Mouse (Mus musculus) MEL (cell line): ENCODE measurements around the gene Trim63. TPM values are rescaled to one million over a fixed set of nuclear protein-coding genes. Genes with fewer than 3 reads are reported as not detected.

Experiments
- DNase-seq: peaks from one replicate; pipeline ENCODE4 v3.0.0; 2011; ENCODE audit warnings: low read depth, low spot score
- H3K27ac ChIP-seq: 2 replicates; pipeline ENCODE4 v1.5.1; 2012; ENCODE audit warnings: low read depth, mild to moderate bottlenecking, control low read depth, low read length, moderate library complexity; ENCODE audit not compliant: control insufficient read depth
- H3K27me3 ChIP-seq, 2 experiments: fragments of 150-350 bp in 1 of 2; sonication (generic) in 1 of 2; 2 replicates each; pipeline ENCODE4 v1.6.1; 2012; ENCODE audit warnings: low read length in 2 of 2, mild to moderate bottlenecking in 2 of 2, improper control_type of control experiment in 1 of 2, moderate library complexity in 1 of 2; ENCODE audit not compliant: insufficient read depth in 2 of 2, control insufficient read depth in 1 of 2
- H3K36me3 ChIP-seq, 2 experiments: 2 replicates each; pipeline ENCODE4 v1.6.1; 2012 to 2014; ENCODE audit warnings: low read length in 2 of 2, improper control_type of control experiment in 1 of 2, inconsistent platforms in 1 of 2, mild to moderate bottlenecking in 1 of 2; ENCODE audit not compliant: insufficient read depth in 2 of 2, control insufficient read depth in 1 of 2
- H3K4me1 ChIP-seq, 2 experiments: fragments of 150-350 bp in 1 of 2; sonication (generic) in 1 of 2; 2 replicates each; pipeline ENCODE4 v1.6.1; 2012; ENCODE audit warnings: low read length in 2 of 2, improper control_type of control experiment in 1 of 2, mild to moderate bottlenecking in 1 of 2; ENCODE audit not compliant: insufficient read depth in 2 of 2, control insufficient read depth in 1 of 2
- H3K4me3 ChIP-seq, 2 experiments: fragments of 150-350 bp in 1 of 2; sonication (generic) in 1 of 2; 2 replicates each; pipeline ENCODE4 v1.5.1; 2012; ENCODE audit warnings: low read depth in 2 of 2, low read length in 2 of 2, mild to moderate bottlenecking in 2 of 2, moderate library complexity in 2 of 2, control low read depth in 1 of 2, improper control_type of control experiment in 1 of 2; ENCODE audit not compliant: control insufficient read depth in 1 of 2, insufficient read depth in 1 of 2
- H3K79me2 ChIP-seq: 2 replicates; pipeline ENCODE4 v1.6.1; 2012; ENCODE audit warnings: mild to moderate bottlenecking, low read length, moderate library complexity; ENCODE audit not compliant: control insufficient read depth, poor library complexity, insufficient read depth
- H3K9ac ChIP-seq: 2 replicates; pipeline ENCODE4 v1.6.1; 2012; ENCODE audit warnings: low read depth, mild to moderate bottlenecking, control low read depth, low read length, moderate library complexity; ENCODE audit not compliant: control insufficient read depth, poor library complexity, severe bottlenecking
- H3K9me3 ChIP-seq: fragments of 150-350 bp; sonication (generic); replicated peaks from 2 replicates; pipeline ENCODE4 v1.6.1; 2012; ENCODE audit warnings: mild to moderate bottlenecking, low read length, improper control_type of control experiment, moderate library complexity; ENCODE audit not compliant: insufficient read depth
- BHLHE40 ChIP-seq: IDR thresholded peaks from 2 replicates; pipeline ENCODE4 v1.6.1; 2012; ENCODE audit warnings: low read depth, mild to moderate bottlenecking, inconsistent platforms, low read length, improper control_type of control experiment, borderline replicate concordance
- CHD1 ChIP-seq: IDR thresholded peaks from 2 replicates; pipeline ENCODE4 v1.6.1; 2012; ENCODE audit warnings: low read depth, mild to moderate bottlenecking, inconsistent platforms, low read length, improper control_type of control experiment
- CHD2 ChIP-seq: IDR thresholded peaks from 2 replicates; pipeline ENCODE4 v1.6.1; 2011; ENCODE audit warnings: low read length, improper control_type of control experiment
- CTCF ChIP-seq, 3 experiments: IDR thresholded peaks in 2 of 3; conservative IDR thresholded peaks in 1 of 3; 2 replicates each; pipeline ENCODE4 v1.5.1; 2011 to 2012; ENCODE audit warnings: low read length in 3 of 3, low read depth in 2 of 3, mild to moderate bottlenecking in 2 of 3, improper control_type of control experiment in 1 of 3, inconsistent platforms in 1 of 3, mixed read lengths in 1 of 3, moderate library complexity in 1 of 3; ENCODE audit not compliant: control insufficient read depth in 1 of 3, insufficient read depth in 1 of 3, poor library complexity in 1 of 3, severe bottlenecking in 1 of 3
- E2F4 ChIP-seq: IDR thresholded peaks from 2 replicates; pipeline ENCODE4 v1.6.1; 2011; ENCODE audit warnings: low read depth, low read length, improper control_type of control experiment, borderline replicate concordance
- EP300 ChIP-seq, 2 experiments: IDR thresholded peaks; 2 replicates each; pipeline ENCODE4 v1.6.1; 2011; ENCODE audit warnings: improper control_type of control experiment in 2 of 2, low read length in 2 of 2, low read depth in 1 of 2, mild to moderate bottlenecking in 1 of 2
- ETS1 ChIP-seq: IDR thresholded peaks from 2 replicates; pipeline ENCODE4 v1.6.1; 2012; ENCODE audit warnings: low read depth, mild to moderate bottlenecking, inconsistent platforms, low read length, improper control_type of control experiment, moderate library complexity
- GATA1 ChIP-seq: IDR thresholded peaks from 2 replicates; pipeline ENCODE4 v1.6.1; 2011; ENCODE audit warnings: low read depth, low read length, improper control_type of control experiment
- KAT2A ChIP-seq: conservative IDR thresholded peaks from 2 replicates; pipeline ENCODE4 v1.6.1; 2012; ENCODE audit warnings: low read depth, low read length, improper control_type of control experiment, inconsistent platforms
- MAFK ChIP-seq: IDR thresholded peaks from 2 replicates; pipeline ENCODE4 v1.6.1; 2011; ENCODE audit warnings: low read depth, mild to moderate bottlenecking, low read length, improper control_type of control experiment, borderline replicate concordance
- MAX ChIP-seq: IDR thresholded peaks from 2 replicates; pipeline ENCODE4 v1.6.1; 2011; ENCODE audit warnings: low read length, improper control_type of control experiment
- MAZ ChIP-seq: IDR thresholded peaks from 2 replicates; pipeline ENCODE4 v1.6.1; 2012; ENCODE audit warnings: low read depth, mild to moderate bottlenecking, inconsistent platforms, low read length, improper control_type of control experiment
- MEF2A ChIP-seq: IDR thresholded peaks from 2 replicates; pipeline ENCODE4 v1.6.1; 2014; ENCODE audit warnings: low read depth, mild to moderate bottlenecking, inconsistent platforms, low read length, improper control_type of control experiment; ENCODE audit not compliant: poor library complexity, insufficient replicate concordance, severe bottlenecking; ENCODE audit errors: extremely low read depth
- MYC ChIP-seq: IDR thresholded peaks from 2 replicates; pipeline ENCODE4 v1.6.1; 2011; ENCODE audit warnings: low read depth, mild to moderate bottlenecking, low read length, improper control_type of control experiment, moderate library complexity
- NELFE ChIP-seq: IDR thresholded peaks from 2 replicates; pipeline ENCODE4 v1.6.1; 2011; ENCODE audit warnings: low read depth, low read length, improper control_type of control experiment
- NRF1 ChIP-seq: IDR thresholded peaks from 2 replicates; pipeline ENCODE4 v1.6.1; 2014; ENCODE audit warnings: low read depth, mild to moderate bottlenecking, inconsistent platforms, low read length, improper control_type of control experiment, moderate library complexity; ENCODE audit not compliant: poor library complexity, insufficient read depth, severe bottlenecking
- POLR2AphosphoS2 ChIP-seq: IDR thresholded peaks from 2 replicates; pipeline ENCODE4 v1.6.1; 2011; ENCODE audit warnings: low read length, improper control_type of control experiment
- RAD21 ChIP-seq: IDR thresholded peaks from 2 replicates; pipeline ENCODE4 v1.6.1; 2011; ENCODE audit warnings: mild to moderate bottlenecking, low read depth, low read length, improper control_type of control experiment
- RCOR1 ChIP-seq: IDR thresholded peaks from 2 replicates; pipeline ENCODE4 v1.6.1; 2012; ENCODE audit warnings: low read depth, mild to moderate bottlenecking, inconsistent platforms, low read length, improper control_type of control experiment
- TAL1 ChIP-seq: IDR thresholded peaks from 2 replicates; pipeline ENCODE4 v1.6.1; 2012; ENCODE audit warnings: mild to moderate bottlenecking, inconsistent platforms, low read length, moderate library complexity, mixed read lengths
- TBP ChIP-seq: IDR thresholded peaks from 2 replicates; pipeline ENCODE4 v1.8.0; 2011; ENCODE audit warnings: low read depth, low read length, improper control_type of control experiment
- TCF12 ChIP-seq: IDR thresholded peaks from 2 replicates; pipeline ENCODE4 v1.6.1; 2014; ENCODE audit warnings: low read depth, mild to moderate bottlenecking, inconsistent platforms, low read length, improper control_type of control experiment, moderate library complexity
- UBTF ChIP-seq: IDR thresholded peaks from 2 replicates; pipeline ENCODE4 v1.6.1; 2012; ENCODE audit warnings: low read depth, mild to moderate bottlenecking, inconsistent platforms, low read length, improper control_type of control experiment, moderate library complexity, borderline replicate concordance; ENCODE audit not compliant: insufficient read depth
- USF1 ChIP-seq: IDR thresholded peaks from 2 replicates; pipeline ENCODE4 v1.6.1; 2014; ENCODE audit warnings: low read depth, mild to moderate bottlenecking, inconsistent platforms, low read length, improper control_type of control experiment, moderate library complexity
- ZMIZ1 ChIP-seq: IDR thresholded peaks from 2 replicates; pipeline ENCODE4 v1.6.1; 2012; ENCODE audit warnings: low read depth, mild to moderate bottlenecking, inconsistent platforms, low read length, improper control_type of control experiment, moderate library complexity
- ZNF384 ChIP-seq: IDR thresholded peaks from 2 replicates; pipeline ENCODE4 v1.6.1; 2012; ENCODE audit warnings: low read depth, mild to moderate bottlenecking, inconsistent platforms, low read length, improper control_type of control experiment
- polyA plus RNA-seq, 2 experiments: library from polyadenylated mRNA; stranded (reverse) in 1 of 2; unstranded in 1 of 2; fragments of >175 nt in 1 of 2; fragments of >200 nt in 1 of 2; gene quantifications; 2 replicates each; pipeline versions ENCODE4 v1.2.1 to v1.2.4; 2012; ENCODE audit warnings: low replicate concordance in 2 of 2, low read depth in 1 of 2; ENCODE audit not compliant: insufficient read length in 2 of 2, insufficient read depth in 1 of 2, missing spikeins in 1 of 2
- total RNA-seq: library from RNA; depleted of rRNA; stranded (reverse); fragments of 300-350 nt; gene quantifications from 2 replicates; pipeline ENCODE4 v1.2.3, GENCODE M21; 2012

Gene Trim63
- total and polyA plus RNA-seq, 3 experiments: not detected

- H3K79me2 ChIP-seq: no peaks in the 10 kb centered on the region
- no peaks in the 10 kb centered on the region for H3K36me3 ChIP-seq
- H3K4me3 ChIP-seq: no peak overlapping the region
- no peak overlapping the region for H3K9ac ChIP-seq
- DNase-seq: no peak
- no peak overlapping the region for H3K27ac ChIP-seq
- TF ChIP-seq CHD1 (no peak), NRF1 (no peak), CHD2 (no peak), ZMIZ1 (no peak), NELFE (no peak), ETS1 (no peak), GATA1 (no peak), RCOR1 (no peak), ZNF384 (no peak), E2F4 (no peak), EP300 (IDR thresholded peaks at IDR 0.05; ENCODE audit: low read depth in 1 of 2, low read length in 2 of 2) (no peak), MYC (no peak), UBTF (no peak), MAFK (no peak), CTCF (IDR thresholded peaks at IDR 0.05 in 2 of 3, conservative IDR thresholded peaks at IDR 0.05 in 1 of 3; ENCODE audit: control insufficient read depth in 1 of 3, insufficient read depth in 1 of 3, low read depth in 2 of 3, low read length in 3 of 3, poor library complexity in 1 of 3, severe bottlenecking in 1 of 3) (no peak), MEF2A (no peak)
- H3K4me1 ChIP-seq: no peaks in the 10 kb centered on the region
- no peaks in the 10 kb centered on the region; a peak in 1 of 4 replicates for H3K27me3 ChIP-seq
- H3K9me3 ChIP-seq: no peaks in the 10 kb centered on the region
These were observed 13.2 kb downstream of the Trim63 start for GRCm38 (mm10) chr4:134328151-134328550.

- no peak overlapping the region for H3K27ac ChIP-seq
- no peak for DNase-seq
- 0 out of 4 replicates have a peak, but pooled peaks cover 0 to 1% of the 10 kb centered on the region in 2 experiments for H3K27me3 ChIP-seq
- H3K4me1 ChIP-seq: no peaks in the 10 kb centered on the region
- TF ChIP-seq TCF12: no peak
- no peak for TF ChIP-seq BHLHE40
- no peak for TF ChIP-seq MAZ
- TF ChIP-seq USF1: no peak
- TF ChIP-seq POLR2AphosphoS2: no peak
- no peak for TF ChIP-seq CHD2
- TF ChIP-seq CHD1: no peak
- no peak for TF ChIP-seq E2F4
- TF ChIP-seq RAD21: no peak
- no peak for TF ChIP-seq KAT2A
- TF ChIP-seq TAL1: no peak
- TF ChIP-seq MAFK: no peak
- no peak for TF ChIP-seq ZMIZ1
- no peak for TF ChIP-seq MYC
- TF ChIP-seq TBP: no peak
- no peak for TF ChIP-seq MAX
- no peak overlapping the region for H3K9ac ChIP-seq
- H3K79me2 ChIP-seq: no peaks in the 10 kb centered on the region
- no peak overlapping the region for H3K4me3 ChIP-seq
- no peaks in the 10 kb centered on the region for H3K36me3 ChIP-seq
- no peaks in the 10 kb centered on the region for H3K9me3 ChIP-seq
These were observed 13.9 kb downstream of the Trim63 start for GRCm38 (mm10) chr4:134328832-134329231.
